Mouse (Mus musculus) lung, adult 2 months (tissue): ENCODE results near the gene Nr6a1.

Experiments
- CTCF ChIP-seq: fragments of 200-500 bp; IDR thresholded peaks from 2 replicates; pipeline ENCODE4 v1.5.1; 2011; ENCODE audit warnings: mild to moderate bottlenecking, low read length, control low read depth; ENCODE audit not compliant: insufficient read depth
- POLR2A ChIP-seq: fragments of 200-500 bp; IDR thresholded peaks from 2 replicates; pipeline ENCODE4 v1.6.1; 2011; ENCODE audit warnings: low read depth, mild to moderate bottlenecking, control low read depth, low read length, borderline replicate concordance; ENCODE audit errors: extremely low read depth

DNA sequence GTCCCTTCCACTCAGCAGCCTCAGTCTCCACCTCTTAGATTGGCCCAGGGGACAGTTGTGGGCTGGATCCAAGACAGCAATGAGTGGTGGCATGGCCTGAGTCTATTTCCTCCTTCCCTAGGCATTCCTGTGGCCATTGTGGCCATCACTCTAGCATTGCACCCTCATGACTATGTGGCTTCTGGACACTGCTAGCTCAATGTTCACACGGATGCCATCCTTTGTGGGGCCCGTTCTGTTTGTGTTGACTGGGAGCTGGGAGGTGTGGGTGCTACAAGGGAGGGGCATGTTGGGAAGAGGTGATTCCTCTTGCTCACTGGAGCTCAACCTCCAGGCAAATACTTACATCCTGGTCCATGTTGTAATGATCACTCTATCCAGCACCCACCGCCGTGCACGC, 245.3 kb downstream of the Nr6a1 start:
- TF ChIP-seq CTCF = no peak
- no peak for TF ChIP-seq POLR2A
